Mouse (Mus musculus): ENCODE data around the gene Gsdme. TPM values are rescaled to one million over a fixed set of nuclear protein-coding genes. Genes with fewer than 3 reads are reported as not detected.

Gsdme gene
- 31.2 and 42.6 TPM in 2 replicates for polyA plus RNA-seq (2015; fragmentation: Nextera tagmentation; extraction: Ambion mirVana)

DNA sequence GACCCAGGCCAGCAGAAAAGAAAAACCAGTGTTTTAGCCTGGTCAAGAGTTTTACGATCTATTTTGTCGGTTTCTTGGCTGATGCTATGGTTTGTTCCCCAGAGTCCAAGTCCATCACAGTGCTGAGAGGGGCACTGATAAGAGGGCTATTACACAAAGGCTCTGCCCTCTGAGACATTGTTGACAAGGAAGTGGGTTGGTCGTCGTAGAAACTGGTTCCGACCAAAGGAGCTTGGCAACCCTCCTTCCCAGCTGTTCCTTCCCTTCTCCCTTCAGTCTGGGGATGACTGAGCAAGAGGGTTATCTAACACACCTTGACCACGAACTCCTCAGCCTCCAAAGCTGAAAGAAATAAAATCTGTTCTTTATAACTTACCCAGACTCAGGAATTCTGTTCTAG, at the start of gene Gsdme:
TSS of gene Gsdme (minus strand) at position 193 of the 400 bp plus-strand sequence.

Other genes starting within 250 kb of the Gsdme start
- gene Mpp6, start 153.6 kb downstream of the Gsdme start, polyA plus RNA-seq (2015; fragmentation: Nextera tagmentation; extraction: Ambion mirVana): 126 and 132 TPM in 2 replicates
- 4.2 and 4.9 TPM in 2 replicates for gene Osbpl3, start 192.3 kb upstream of the Gsdme start, polyA plus RNA-seq (2015; fragmentation: Nextera tagmentation; extraction: Ambion mirVana)